Mouse (Mus musculus): ENCODE data around the gene Tet1.

- TF ChIP-seq EP300 (optimal IDR thresholded peaks at IDR 0.05) = no peak
- TF ChIP-seq CTCF (IDR thresholded peaks at IDR 0.05; ENCODE audit: low read depth) = no peak
These were observed 100.5 kb downstream of the Tet1 start for GRCm38 (mm10) chr10:62808316-62808715.
